Mouse (Mus musculus) frontal cortex, adult 2 months (tissue): ENCODE data around the gene Wfikkn1. TPM values are rescaled to one million over a fixed set of nuclear protein-coding genes. Genes with fewer than 3 reads are reported as not detected.
A peak's percentile ranks its signal among the peaks of the same experiment; 100 is the strongest.
"Not testable (repeated sequence)": the region's sequence is repeated elsewhere in the genome, so short reads cannot be mapped to it uniquely, and the experiment has no call there.

ENCODE experiments used
- DNase-seq, 2 experiments: peaks; one replicate each; pipeline ENCODE4 v3.0.0; 2022; ENCODE audit warnings: low spot score in 1 of 2; ENCODE audit errors: extremely low spot score in 1 of 2
- polyA plus RNA-seq: library from polyadenylated mRNA; depleted of rRNA; stranded (reverse); fragments of >200 nt; gene quantifications from 2 replicates; pipeline ENCODE4 v1.2.3, GENCODE M21; 2012

The Wfikkn1 gene
- polyA plus RNA-seq, 1 experiment = 0.64 TPM

DNA sequence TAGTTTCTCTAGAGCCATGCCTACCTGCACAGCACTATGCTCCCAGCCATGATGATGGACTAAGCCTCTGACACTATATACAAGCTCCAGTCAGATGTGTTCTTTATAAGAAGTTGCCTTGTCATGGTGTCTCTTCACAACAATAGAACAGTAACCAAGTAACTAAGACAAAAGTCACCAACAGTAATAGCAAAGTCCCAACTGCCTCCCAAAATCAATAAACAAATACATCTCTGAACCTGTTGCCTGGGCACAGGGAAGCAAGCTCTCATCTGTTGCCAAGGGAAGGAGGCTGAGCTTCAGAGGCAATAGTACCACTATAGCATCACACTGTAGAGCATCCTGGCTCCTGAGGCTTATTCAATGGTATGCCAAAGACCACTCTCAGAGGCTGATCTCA is 6.1 kb upstream of the Wfikkn1 start:
- no peak for DNase-seq

GRCm38 (mm10) chr17:25885636-25886035 is 5.0 kb upstream of the Wfikkn1 start:
- DNase-seq = peak in 1 of 2 experiments; percentile 53

DNA sequence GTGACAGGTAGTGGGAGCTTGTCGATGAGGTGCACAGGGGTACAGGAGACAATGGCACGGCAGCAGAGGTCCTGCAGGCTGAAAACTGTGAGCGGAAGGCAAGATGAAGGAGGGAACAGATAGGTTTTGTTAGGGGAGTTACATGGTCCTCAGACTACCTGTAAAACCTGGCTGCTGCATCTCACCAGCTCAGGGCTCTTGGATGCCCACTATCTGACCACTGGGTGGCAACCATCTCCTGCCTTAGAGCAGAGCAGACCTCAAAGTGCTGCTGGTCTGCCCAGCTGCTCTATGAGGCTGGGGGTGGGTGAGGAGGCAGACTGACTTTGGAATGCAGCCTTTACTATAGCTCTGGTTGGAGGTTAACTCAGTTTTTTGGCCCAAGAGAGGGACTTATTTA is 3.2 kb upstream of the Wfikkn1 start:
- no peak for DNase-seq

DNA sequence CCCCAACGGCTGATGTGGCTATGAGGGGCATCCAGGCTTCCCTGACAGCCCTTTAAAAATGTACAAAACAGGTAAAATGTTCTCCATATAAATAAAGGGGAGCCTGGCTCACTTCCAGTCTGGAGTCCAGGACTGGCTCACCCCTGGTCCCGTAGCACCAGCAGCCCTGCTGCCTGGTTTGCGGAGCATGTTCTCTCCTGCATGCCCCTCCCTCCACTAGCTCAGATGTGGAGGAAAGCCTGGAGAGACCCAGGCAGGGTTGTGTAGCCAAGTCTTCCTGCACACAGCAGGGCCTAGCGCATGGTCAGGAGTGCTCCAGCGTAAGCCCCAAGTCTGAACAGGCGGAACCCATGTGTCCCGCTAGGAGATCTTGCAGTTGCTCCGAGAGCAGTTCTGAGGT is 2.6 kb upstream of the Wfikkn1 start:
- no peak for DNase-seq

GRCm38 (mm10) chr17:25882306-25882705 is 1.6 kb upstream of the Wfikkn1 start:
- DNase-seq = no peak

DNA sequence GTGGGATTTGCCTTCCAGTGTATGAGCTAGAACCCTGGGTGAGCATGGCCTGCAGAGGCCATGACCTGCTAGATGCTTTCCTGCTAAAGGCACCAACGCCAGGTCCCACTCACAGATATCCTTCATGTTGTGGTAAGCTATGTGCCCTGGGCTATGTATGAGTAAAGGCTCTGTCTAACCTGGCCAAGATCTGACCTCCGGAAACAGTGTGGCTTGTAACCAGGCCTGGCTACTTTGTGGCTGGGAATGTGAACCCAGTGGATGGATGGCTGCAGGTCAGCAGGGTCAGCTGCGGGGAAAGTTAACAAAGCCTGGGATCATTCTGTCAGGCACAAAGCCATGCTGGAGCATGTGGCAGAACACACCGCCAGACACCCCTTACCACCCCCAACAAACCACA is 1.0 kb upstream of the Wfikkn1 start:
- no peak for DNase-seq

- DNase-seq = no peak
Measured at GRCm38 (mm10) chr17:25880913-25881641, 419 bp upstream of the Wfikkn1 start.

DNA sequence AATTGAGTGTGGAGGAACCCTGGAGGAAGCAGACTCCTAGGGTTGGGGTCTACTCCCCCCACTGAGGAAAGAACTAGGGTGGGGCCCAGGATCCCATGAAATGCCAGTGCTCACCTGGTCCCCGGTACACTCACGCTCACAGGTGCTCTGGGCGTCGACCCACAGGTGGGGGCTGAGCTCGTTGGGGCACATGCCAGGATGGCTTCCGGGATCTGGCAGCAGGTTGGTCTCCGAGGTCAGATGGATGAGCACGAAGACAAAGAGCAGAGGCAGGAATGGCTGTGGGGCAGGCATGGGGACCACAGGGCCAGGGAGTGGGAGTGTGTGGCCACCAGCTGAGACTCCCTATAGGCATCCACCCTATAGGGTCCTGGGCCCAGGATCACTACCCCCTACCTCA is 908 bp downstream of the Wfikkn1 start:
- no peak for DNase-seq

- DNase-seq = peak in 1 of 2 experiments; percentile 69
Measured at GRCm38 (mm10) chr17:25879261-25879660, 1.4 kb downstream of the Wfikkn1 start.

DNA sequence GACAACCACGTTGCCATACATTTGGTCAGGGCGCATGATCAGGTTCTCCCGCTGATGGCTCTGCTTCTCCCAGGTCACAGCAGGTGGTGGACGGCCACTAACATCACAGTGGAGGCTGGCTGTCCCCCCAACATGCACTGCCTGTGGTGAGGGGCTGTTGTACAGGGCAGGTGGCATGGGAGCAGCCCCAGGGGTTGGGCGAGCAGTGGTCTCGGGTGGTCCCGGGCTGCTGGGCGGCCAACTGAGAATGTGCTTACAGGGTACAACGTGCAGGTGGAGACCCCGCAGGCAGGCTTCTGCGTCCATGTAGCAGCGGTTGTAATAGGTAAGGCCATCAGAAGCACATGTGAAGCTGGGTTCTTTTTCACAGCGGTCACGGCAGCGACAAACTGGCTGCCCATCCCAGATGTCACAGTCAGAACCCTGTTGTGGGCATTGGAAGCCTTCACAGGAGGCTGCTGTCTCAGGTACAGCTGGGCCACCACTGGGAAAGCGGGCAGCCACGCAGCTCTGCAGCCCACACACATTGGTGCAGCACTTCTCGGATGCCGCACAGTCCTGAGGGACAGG is 2.0 kb downstream of the Wfikkn1 start:
- DNase-seq = no peak

DNA sequence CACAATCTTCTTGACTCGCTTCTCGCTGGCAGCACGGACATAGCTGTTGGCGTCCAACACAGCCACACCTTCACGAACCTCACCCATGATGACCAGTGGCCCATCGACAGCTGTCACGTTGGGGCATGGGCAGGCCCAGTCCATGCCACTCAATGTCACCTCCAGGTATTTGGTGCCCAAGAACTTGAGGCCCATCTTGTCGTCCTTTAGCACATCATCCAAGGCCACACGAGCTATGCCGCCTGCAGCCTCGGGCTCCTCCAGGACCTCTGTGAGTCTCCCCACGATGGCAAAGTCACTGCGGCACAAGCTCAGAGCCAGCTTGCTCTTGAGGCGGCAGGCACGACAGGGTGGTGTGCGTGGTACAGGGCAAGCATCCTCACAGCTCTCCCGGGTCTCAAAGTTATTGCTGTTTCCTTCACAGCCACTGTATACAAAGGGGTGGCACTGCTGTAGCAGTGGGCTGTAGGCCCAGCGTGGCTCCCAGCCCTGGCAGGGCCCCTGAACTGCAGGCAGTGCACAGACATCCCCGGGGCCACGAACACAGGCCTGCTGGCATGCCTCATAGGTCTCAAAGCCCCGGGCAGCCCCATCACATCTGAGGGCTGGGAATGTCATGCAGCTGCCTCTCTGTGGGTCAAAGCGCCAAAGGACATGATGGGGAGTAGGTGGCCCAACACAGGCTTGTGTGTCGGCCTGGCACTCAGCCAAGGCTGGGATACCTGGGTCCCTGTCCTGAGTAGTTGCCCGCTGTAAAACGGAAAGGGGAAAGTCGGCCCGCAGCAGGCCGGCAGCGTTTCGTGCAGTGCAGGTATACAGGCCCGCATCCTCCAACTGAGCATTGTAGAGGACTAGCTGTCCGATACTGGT is 2.7 kb downstream of the Wfikkn1 start:
- no peak for DNase-seq

DNA sequence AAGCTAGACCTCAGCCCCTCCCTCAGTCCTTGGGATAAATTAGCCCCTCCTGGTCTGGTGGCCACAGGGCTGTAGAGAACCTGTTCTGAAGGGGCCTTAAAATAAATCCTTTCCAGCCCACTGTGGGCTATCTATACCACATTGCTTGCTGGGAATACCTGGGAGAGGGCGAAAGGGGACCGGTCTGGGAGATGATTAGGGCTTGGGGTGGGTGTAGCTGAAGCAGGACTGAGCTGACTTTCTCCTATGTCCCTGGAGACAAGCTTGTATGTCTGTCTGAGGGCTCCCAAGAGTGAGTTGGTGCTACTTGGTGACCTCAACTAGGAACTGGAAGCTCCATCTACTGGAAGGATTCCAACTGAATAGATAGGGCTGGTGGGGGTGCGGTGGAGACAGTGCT is 3.6 kb downstream of the Wfikkn1 start:
- DNase-seq = no peak

DNA sequence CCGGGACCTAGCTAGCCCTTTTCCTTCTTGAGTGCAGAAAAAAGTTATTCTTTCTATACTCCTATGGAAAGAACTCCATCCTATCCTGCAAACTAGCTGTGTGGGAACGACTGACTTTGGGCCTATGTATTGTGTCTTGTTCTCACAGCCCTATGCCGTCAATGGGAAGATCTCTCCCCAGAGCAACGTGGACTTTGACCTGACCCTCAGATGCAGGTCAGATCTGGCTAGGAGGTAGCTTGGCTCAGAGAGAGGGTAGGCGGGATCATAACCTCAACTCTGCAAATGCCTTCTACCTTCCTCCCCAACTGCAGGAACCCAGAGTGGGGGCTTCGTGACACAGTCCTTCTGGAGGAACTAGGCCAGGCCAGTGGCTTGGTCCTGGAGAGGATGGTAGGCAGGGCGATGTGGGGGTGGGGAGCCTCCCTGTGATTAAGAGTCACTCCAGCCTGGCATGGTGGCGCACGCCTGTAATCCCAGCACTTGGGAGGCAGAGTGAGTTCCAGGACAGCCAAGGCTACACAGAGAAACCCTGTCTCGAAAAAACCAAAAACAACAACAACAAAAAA is 4.2 kb downstream of the Wfikkn1 start:
- DNase-seq = no peak

DNA sequence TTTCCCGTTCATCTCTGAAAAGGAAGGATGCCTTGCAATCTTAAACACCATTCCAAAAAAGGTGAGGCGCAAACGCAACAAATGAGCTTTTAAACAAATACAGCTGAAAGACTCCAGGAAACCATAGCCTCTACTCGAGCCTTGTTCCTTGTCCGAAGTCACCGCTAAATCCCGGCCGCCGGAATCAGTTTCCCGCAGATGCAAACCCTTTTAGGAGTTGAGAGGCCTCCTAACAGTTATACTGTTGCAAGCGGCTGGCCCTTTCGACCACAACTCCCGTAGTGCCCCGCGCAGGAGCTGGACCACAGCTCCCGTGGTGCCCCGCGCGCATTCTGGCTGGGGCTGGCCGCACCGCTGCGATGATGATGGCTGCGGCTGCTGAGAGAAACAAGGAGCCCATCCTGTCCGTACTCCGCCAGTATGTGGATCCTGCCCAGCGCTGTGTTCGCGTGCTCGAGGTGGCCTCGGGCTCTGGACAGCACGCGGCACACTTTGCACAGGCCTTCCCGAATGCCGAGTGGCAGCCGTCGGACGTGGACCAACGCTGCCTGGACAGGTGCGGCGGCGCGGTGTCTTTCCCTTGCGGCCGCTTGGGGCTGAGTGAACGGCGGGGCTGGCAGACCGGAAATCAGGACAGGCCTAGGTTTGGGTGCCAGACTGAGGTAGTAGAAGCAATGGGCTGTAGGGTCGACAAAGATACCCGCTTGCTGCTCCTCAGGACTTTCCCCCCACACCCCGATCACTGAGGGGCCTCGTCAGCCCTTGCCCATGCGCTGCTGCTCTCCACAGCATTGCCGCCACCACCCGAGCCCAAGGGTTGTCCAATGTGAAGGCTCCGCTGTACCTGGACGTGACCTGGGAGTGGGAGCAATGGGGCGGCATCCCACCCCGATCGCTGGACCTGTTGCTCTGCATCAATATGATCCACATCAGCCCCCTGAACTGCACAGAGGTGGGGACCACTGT is 5.2 kb downstream of the Wfikkn1 start:
- peak; percentile 80 to 90 for DNase-seq

DNA sequence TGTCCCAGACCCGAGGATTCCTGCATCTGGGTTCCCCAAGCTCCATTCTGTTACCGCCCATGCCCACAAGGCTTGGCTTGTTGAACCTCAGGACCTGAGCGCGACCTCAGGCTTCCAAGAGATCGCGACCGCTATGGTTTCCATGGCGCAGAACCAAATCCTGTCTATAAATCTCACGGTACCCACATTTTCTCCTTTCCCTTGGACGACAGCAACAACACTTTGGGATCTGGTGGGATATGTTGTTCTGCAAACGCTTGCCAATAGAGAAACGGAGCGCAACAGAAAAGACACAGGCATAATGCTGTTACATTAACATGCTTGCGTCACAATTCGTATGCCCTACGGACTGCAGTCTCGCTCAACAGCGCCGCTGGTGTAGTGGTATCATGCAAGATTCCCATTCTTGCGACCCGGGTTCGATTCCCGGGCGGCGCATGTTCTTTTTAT is 5.9 kb downstream of the Wfikkn1 start, which contains the start of gene Mettl26:
TSS of gene Mettl26 (plus strand) at position 354 of the 450 bp plus-strand sequence.
- peak; percentile 93 to 100 for DNase-seq

GRCm38 (mm10) chr17:25874148-25874720 is 6.4 kb downstream of the Wfikkn1 start:
- DNase-seq = no peak

DNA sequence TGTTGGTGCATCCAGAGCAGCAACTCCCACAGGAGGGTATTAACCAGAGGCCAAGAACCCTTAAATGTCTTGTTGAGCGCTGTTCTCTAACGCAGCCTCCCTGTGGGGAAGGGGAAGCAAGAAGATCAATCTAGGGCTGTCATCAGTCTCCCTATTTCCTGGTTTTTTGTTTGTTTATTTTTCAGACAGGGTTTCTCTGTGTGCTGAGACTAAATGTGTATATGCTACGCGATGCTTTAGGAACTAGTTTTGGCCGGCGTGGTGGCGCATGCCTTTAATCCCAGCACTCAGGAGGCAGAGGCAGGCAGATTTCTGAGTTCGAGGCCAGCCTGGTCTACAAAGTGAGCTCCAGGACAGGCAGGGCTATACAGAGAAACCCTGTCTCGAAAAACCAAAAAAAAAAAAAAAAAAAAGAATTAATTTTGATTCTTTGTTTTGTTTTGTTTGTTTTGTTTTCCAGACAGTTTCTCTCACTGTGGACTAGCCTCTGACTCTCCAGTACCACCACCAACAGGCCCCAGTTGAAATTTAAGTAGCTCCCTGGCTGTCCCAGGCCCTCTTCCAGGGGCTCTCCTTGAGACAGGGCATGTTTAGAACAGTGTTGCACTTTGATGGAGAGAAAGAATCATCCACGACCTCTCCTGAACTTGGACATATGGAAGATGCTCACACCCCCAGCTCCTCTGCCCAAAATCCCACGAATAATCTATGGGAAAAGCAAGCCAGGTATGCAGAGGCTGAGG is 7.1 kb downstream of the Wfikkn1 start:
- DNase-seq = no peak

DNA sequence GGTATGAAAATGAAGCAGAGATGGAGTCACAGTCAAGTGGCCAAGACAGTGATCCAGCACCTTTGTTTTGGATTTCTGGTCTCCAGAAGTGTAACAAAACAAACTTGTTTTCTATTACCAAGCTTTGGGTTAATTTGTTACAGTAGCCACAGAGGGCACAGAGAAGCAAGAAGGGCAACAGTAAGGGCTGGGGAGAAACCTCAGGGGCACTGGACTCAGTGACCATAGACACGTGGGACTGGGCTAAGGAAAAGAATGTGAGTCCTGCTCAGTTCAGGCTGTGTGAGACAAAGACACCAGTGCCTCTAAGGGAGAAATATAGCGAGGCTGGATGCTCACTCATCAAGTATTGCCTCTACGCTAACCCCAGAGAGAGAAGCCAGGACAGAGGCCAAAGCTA is 8.0 kb downstream of the Wfikkn1 start:
- no peak for DNase-seq

GRCm38 (mm10) chr17:25871566-25871965 is 9.1 kb downstream of the Wfikkn1 start:
- DNase-seq = not testable (repeated sequence)
